Mouse (Mus musculus): ENCODE results near the gene Tbc1d16. TPM values are rescaled to one million over a fixed set of nuclear protein-coding genes. Genes with fewer than 3 reads are reported as not detected.

Tbc1d16 gene
- polyA plus RNA-seq, 1 experiment from 2014 or later: 17.5 TPM

- no peak for TF ChIP-seq CTCF (IDR thresholded peaks at IDR 0.05; ENCODE audit: low read depth)
- Histone ChIP-seq H3K9ac (no peak overlapping the region), H3K4me2 (no peak overlapping the region), H3K4me3 (ENCODE audit: low read depth, low read length) (no peak overlapping the region), H3K4me1 (ENCODE audit: insufficient read depth) (0 out of 2 replicates have a peak, but pooled peaks cover 13% of the 10 kb centered on the region), H3K9me3 (ENCODE audit: low read depth, low read length) (no peaks in the 10 kb centered on the region), H3K36me3 (ENCODE audit: insufficient read depth) (no peaks in the 10 kb centered on the region; the same call in 1 of the 2 replicates), H3K27me3 (ENCODE audit: insufficient read depth, low read length) (no peaks in the 10 kb centered on the region), H3K27ac (ENCODE audit: low read depth) (no peak overlapping the region)
- no peak for DNase-seq
- 79% methylated on average over 3 of the region's 3 CpGs for WGBS
- no peak for ATAC-seq (ENCODE audit: insufficient read depth)
Measured at GRCm38 (mm10) chr11:119186381-119186780, 41.9 kb downstream of the Tbc1d16 start.

DNA sequence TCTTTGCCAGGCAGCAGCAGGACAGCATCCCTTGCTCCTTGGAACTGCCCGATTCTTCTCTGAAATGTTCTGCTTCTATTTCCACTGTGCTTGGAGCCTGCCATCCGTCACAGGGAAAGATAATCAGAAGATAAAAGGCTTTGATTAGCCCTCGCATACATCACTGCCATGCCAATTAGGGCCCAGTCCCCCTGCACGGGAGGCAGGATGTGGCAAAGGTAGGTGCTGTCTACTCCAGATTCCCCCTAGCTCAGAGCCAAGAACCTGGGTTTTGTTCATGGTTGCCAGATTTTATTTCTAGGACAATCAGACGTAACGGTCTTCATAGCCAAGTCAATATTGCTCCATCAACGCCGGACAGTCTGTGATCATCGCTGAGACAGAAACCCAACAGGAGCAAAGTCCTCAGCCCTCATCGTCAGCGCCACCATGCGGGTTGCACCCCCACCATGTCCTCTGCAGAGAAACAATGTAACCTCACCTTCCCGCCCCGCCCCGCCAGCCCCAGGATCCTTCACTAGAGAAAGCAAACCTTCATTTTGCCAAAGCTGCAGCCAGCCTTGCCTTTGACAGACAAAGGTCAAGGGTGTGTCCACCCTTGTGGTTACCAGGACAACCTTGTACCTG lies 44.5 kb downstream of the Tbc1d16 start:
- Histone ChIP-seq H3K9me3 (ENCODE audit: low read depth, low read length) (no peaks in the 10 kb centered on the region), H3K27ac (ENCODE audit: low read depth) (no peak overlapping the region), H3K4me1 (ENCODE audit: insufficient read depth) (0 out of 2 replicates have a peak, but pooled peaks cover 13% of the 10 kb centered on the region), H3K27me3 (ENCODE audit: insufficient read depth, low read length) (no peaks in the 10 kb centered on the region), H3K4me2 (no peak overlapping the region), H3K9ac (no peak overlapping the region), H3K36me3 (ENCODE audit: insufficient read depth) (no peaks in the 10 kb centered on the region), H3K4me3 (ENCODE audit: low read depth, low read length) (no peak overlapping the region)
- ATAC-seq (ENCODE audit: insufficient read depth) (no peak), DNase-seq (no peak)
- no peak for TF ChIP-seq CTCF (IDR thresholded peaks at IDR 0.05; ENCODE audit: low read depth)
- 64% methylated on average over 15 of the region's 15 CpGs for WGBS

- no peak for ATAC-seq (ENCODE audit: insufficient read depth)
- H3K4me2 ChIP-seq: no peak overlapping the region
Measured at GRCm38 (mm10) chr11:119181861-119182395, 46.4 kb downstream of the Tbc1d16 start.

DNA sequence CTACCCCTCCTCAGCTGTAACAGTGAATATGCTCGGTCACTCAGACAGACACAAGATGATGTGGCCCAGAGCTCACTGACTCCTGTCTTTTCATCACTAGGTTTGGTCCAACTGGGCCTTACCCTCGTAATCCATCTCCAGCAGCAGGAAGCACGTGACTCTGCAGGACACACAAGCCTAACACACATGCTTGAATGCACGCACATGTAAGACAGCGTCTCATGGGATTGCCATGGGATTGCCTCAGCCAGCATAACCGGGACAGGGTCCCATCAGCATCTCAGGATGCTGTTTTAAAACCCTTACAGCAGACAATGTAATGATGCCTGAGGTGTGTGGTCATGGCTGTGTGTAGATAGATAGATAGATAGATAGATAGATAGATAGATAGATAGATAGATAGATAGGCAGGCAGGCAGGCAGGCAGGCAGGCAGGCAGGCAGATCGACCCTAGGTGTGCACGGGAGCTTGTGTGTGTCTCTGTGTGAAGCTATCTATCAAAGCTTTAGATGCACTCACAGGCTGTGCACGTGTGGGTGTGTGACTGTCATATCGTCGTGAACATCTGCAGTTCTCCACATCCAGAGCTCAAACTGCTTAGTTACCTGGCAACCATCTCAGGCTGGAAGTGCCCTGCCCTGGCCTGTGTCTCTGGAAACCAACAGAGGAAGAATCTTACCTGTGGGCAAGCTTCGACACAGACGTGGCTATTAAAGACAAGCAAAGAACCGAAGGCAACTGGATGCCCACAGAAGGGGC lies 47.3 kb downstream of the Tbc1d16 start:
- TF ChIP-seq CTCF (IDR thresholded peaks at IDR 0.05; ENCODE audit: low read depth): no peak
- Histone ChIP-seq H3K9me3 (ENCODE audit: low read depth, low read length) (no peaks in the 10 kb centered on the region), H3K27me3 (ENCODE audit: insufficient read depth, low read length) (no peaks in the 10 kb centered on the region), H3K4me1 (ENCODE audit: insufficient read depth) (no peaks in the 10 kb centered on the region), H3K4me2 (no peak overlapping the region), H3K9ac (no peak overlapping the region), H3K36me3 (ENCODE audit: insufficient read depth) (0 out of 2 replicates have a peak, but pooled peaks cover 2% of the 10 kb centered on the region), H3K4me3 (ENCODE audit: low read depth, low read length) (no peak overlapping the region), H3K27ac (ENCODE audit: low read depth) (no peak overlapping the region)
- WGBS: 86% methylated on average over 14 of the region's 14 CpGs
- no peak for DNase-seq
- no peak for ATAC-seq (ENCODE audit: insufficient read depth)

More at GRCm38 (mm10) chr11:119181861-119182395, 46.4 kb downstream of the Tbc1d16 start:
- Histone ChIP-seq H3K27ac (ENCODE audit: low read depth) (no peak overlapping the region), H3K27me3 (ENCODE audit: insufficient read depth, low read length) (no peaks in the 10 kb centered on the region), H3K36me3 (ENCODE audit: insufficient read depth) (0 out of 2 replicates have a peak, but pooled peaks cover 2% of the 10 kb centered on the region), H3K9me3 (ENCODE audit: low read depth, low read length) (no peaks in the 10 kb centered on the region), H3K4me3 (ENCODE audit: low read depth, low read length) (no peak overlapping the region), H3K9ac (no peak overlapping the region), H3K4me1 (ENCODE audit: insufficient read depth) (no peaks in the 10 kb centered on the region)
- TF ChIP-seq CTCF (IDR thresholded peaks at IDR 0.05; ENCODE audit: low read depth): no peak
- DNase-seq: no peak
- 78% methylated on average over 12 of the region's 12 CpGs for WGBS

DNA sequence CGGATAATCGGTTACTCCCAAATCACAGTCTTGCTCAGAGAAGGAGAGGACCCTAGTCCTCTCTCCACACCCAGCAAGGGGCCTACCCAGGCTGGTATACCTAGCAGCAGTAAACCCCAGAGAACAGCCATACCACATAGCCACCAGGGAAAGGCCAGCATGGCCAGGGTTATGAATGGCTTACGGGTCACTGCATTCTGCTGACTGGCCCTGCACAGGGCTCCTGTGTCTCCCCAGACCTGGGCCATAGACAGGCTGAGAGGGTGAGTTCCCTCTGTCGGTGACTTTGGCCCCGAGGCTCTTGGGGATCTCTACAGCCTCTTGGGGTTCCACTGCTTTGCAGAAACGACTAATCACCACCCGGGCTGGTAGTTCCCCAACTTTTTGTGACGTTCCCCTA lies 50.0 kb downstream of the Tbc1d16 start:
- Histone ChIP-seq H3K4me3 (ENCODE audit: low read depth, low read length) (no peak overlapping the region), H3K27me3 (ENCODE audit: insufficient read depth, low read length) (no peaks in the 10 kb centered on the region), H3K9me3 (ENCODE audit: low read depth, low read length) (no peaks in the 10 kb centered on the region), H3K27ac (ENCODE audit: low read depth) (no peak overlapping the region), H3K9ac (no peak overlapping the region), H3K36me3 (ENCODE audit: insufficient read depth) (0 out of 2 replicates have a peak, but pooled peaks cover 11% of the 10 kb centered on the region), H3K4me1 (ENCODE audit: insufficient read depth) (no peaks in the 10 kb centered on the region), H3K4me2 (no peak overlapping the region)
- ATAC-seq (ENCODE audit: insufficient read depth) (no peak), DNase-seq (no peak)
- WGBS: 83% methylated on average over 8 of the region's 8 CpGs
- TF ChIP-seq CTCF (IDR thresholded peaks at IDR 0.05; ENCODE audit: low read depth): no peak

DNA sequence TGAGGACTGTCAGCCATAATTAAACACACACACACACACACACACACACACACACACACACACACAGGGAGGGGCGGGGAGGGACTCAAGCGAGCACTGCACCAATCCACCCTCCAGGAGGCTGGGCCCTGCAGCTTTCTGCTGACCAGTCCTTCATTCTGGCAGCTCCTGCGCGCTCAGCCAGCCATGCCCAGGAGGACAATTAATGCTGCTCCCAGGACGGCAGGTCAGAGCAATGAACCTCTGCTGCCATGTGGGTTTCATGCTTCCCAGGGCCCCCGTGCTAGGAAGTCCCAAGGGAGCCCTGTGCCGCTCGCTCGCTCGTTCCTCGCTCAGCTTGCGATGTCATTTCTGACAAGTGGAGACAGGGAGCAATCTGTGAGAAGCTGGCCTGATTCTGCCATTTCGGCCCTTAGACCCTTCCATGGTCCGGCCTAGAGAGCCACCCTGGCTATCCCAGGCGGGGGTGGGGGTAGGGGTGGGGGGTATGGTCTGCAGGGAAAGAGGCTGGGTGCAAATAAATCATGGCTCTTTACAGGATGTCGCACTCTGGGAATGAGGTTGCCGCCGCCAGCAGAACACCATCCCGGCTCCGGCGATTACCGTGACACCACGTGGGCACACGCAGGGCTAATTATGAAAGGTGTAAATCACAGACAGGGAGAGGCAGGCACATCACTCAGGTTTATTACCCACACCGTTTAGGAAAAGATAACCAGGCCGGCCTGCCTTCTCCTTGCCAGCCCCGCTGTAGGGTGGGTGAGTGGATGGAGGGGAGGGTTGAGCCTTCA lies 51.7 kb downstream of the Tbc1d16 start:
- H3K4me1 ChIP-seq (ENCODE audit: insufficient read depth): no peaks in the 10 kb centered on the region
- no peak for DNase-seq
- no peak overlapping the region for H3K4me2 ChIP-seq
- H3K9me3 ChIP-seq (ENCODE audit: low read depth, low read length): no peaks in the 10 kb centered on the region
- no peak overlapping the region for H3K4me3 ChIP-seq (ENCODE audit: low read depth, low read length)
- no peak overlapping the region for H3K27ac ChIP-seq (ENCODE audit: low read depth)
- 73% methylated on average over 27 of the region's 27 CpGs for WGBS
- H3K36me3 ChIP-seq (ENCODE audit: insufficient read depth): 0 out of 2 replicates have a peak, but pooled peaks cover 11% of the 10 kb centered on the region
- no peak overlapping the region for H3K9ac ChIP-seq
- TF ChIP-seq CTCF (IDR thresholded peaks at IDR 0.05; ENCODE audit: low read depth): no peak
- ATAC-seq (ENCODE audit: insufficient read depth): peak; percentile 44; the same call in 1 of the 2 replicates
- H3K27me3 ChIP-seq (ENCODE audit: insufficient read depth, low read length): no peaks in the 10 kb centered on the region

All from lung, embryonic 14.5 days (tissue).